Comparison of ENCODE assay signal across 12 mouse cellular contexts in the genomic region with DNA sequence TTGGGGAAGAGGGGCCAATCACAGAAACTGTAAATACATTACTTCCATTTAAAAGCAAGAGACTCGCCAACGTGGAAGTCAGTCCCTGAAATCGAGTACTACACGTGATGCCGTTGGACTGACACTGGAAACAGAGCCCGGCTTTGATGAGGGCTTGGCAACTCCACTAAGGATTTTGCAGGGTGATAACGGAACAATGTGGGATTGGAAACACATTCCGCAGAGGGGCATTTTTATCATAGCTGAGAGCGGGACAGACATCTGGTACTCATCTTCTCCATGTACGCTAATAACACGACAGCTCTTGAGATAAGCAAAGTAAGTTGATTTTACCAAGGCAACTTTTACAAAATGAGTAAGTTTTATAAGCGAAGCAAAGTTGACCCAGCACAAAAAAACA.
DNase-seq lines count a peak whose midpoint lies in the region; ATAC-seq lines count a peak whose summit lies in the region.
"Had no signal": no experiment of that assay in that cellular context is flagged by ENCODE, and none has a peak within 500 bp of the region (broad histone marks: within the 10 kb centered on the region; RNA-seq: fewer than 3 reads in every experiment).

No protein-coding gene starts in this region.

- no peaks in the 10 kb centered on the region for H3K27me3 ChIP-seq in heart, embryonic 12.5 days (replicated peaks)
- H3K27me3 ChIP-seq: kidney, embryonic 15.5 days had no signal

- H3K36me3 ChIP-seq in heart, embryonic 12.5 days: no peaks in the 10 kb centered on the region
- H3K36me3 ChIP-seq: kidney, embryonic 15.5 days had no signal

- peak; percentile 6 to 15 for DNase-seq in layer of hippocampus, postnatal 36 days
- no peak for DNase-seq in layer of hippocampus, adult 9-10 months (ENCODE audit: low spot score)
- DNase-seq in embryo, embryonic 10.5 days (ENCODE audit: low spot score): peak; percentile 49
- DNase-seq in lung, postnatal 36 days: peak; percentile 20
- no peak for DNase-seq in cerebellum, postnatal 36 days
- no peak for DNase-seq in kidney, postnatal 36 days

- H3K4me3 ChIP-seq in heart, embryonic 12.5 days: no peak overlapping the region
- H3K4me3 ChIP-seq: kidney, embryonic 15.5 days; left cerebral cortex, adult 2 months; midbrain, embryonic 10.5 days had no signal

- H3K27ac ChIP-seq in heart, embryonic 12.5 days (ENCODE audit: poor library complexity, severe bottlenecking): no peak overlapping the region
- H3K27ac ChIP-seq: kidney, embryonic 15.5 days; left cerebral cortex, adult 2 months; midbrain, embryonic 10.5 days had no signal

- no peak for ATAC-seq in heart, embryonic 12.5 days (ENCODE audit: insufficient number of reproducible peaks, low FRiP score)
- ATAC-seq: CD4-positive, CD25-positive, alpha-beta regulatory T cell, adult 4 months had no signal

- H3K9ac ChIP-seq in heart, embryonic 12.5 days: no peak overlapping the region
- H3K9ac ChIP-seq: kidney, embryonic 15.5 days had no signal

- peaks cover 2% of the 10 kb centered on the region; the same call in 1 of the 2 replicates for H3K9me3 ChIP-seq in heart, embryonic 12.5 days (replicated peaks)
- H3K9me3 ChIP-seq: kidney, embryonic 15.5 days; midbrain, embryonic 10.5 days had no signal

- peak overlapping the region; percentile 44 for H3K4me2 ChIP-seq in heart, embryonic 12.5 days
- H3K4me2 ChIP-seq: kidney, embryonic 15.5 days; liver, embryonic 11.5 days had no signal

- H3K4me1 ChIP-seq in heart, embryonic 12.5 days (replicated peaks): peaks cover 18% of the 10 kb centered on the region
- H3K4me1 ChIP-seq: kidney, embryonic 15.5 days had no signal

- WGBS in heart, embryonic 12.5 days: 10% methylated on average over 12 of the region's 12 CpGs

Comparison
In these comparisons a context has a peak if more than half of its experiments do, and no peak if none do; other contexts are left out.
1. DNase-seq: peak in layer of hippocampus, postnatal 36 days (2 of 2), embryo, embryonic 10.5 days (single experiment) and lung, postnatal 36 days (single experiment); none in layer of hippocampus, adult 9-10 months (single experiment), cerebellum, postnatal 36 days (0 of 2) and kidney, postnatal 36 days (0 of 2).